Mouse (Mus musculus) G1E (cell line): ENCODE results near the gene Spin2g. TPM values are rescaled to one million over a fixed set of nuclear protein-coding genes. Genes with fewer than 3 reads are reported as not detected.
"Not testable (repeated sequence)": the region's sequence is repeated elsewhere in the genome, so short reads cannot be mapped to it uniquely, and the experiment has no call there.

Source experiments
- ATAC-seq: 2 replicates; pipeline ENCODE4 v1.8.0; 2016; ENCODE audit warnings: mild to moderate bottlenecking; ENCODE audit not compliant: insufficient number of reproducible peaks, poor library complexity, low FRiP score, severe bottlenecking; ENCODE audit errors: extremely low read depth
- DNase-seq: peaks from one replicate; pipeline ENCODE4 v3.0.0; 2012; ENCODE audit warnings: low spot score
- H3K27me3 ChIP-seq: 2 replicates; pipeline ENCODE4 v1.6.1; 2012; ENCODE audit warnings: mild to moderate bottlenecking, low read length, inconsistent platforms; ENCODE audit not compliant: insufficient read depth
- H3K36me3 ChIP-seq: replicated peaks from 2 replicates; pipeline ENCODE3; 2012; ENCODE audit warnings: mild to moderate bottlenecking, inconsistent platforms
- H3K4me1 ChIP-seq: 2 replicates; pipeline ENCODE4 v1.6.1; 2012; ENCODE audit warnings: low read depth, low read length, inconsistent platforms, mixed read lengths; ENCODE audit not compliant: insufficient read depth
- H3K4me3 ChIP-seq: 2 replicates; pipeline ENCODE4 v1.5.1; 2012; ENCODE audit warnings: low read depth, mild to moderate bottlenecking, inconsistent platforms, low read length, moderate library complexity, mixed read lengths
- H3K9me3 ChIP-seq: replicated peaks from 2 replicates; pipeline ENCODE4 v1.6.1; 2012; ENCODE audit warnings: inconsistent platforms
- polyA plus RNA-seq: library from polyadenylated mRNA; stranded (reverse); fragments of >175 nt; gene quantifications from 2 replicates; pipeline ENCODE4 v1.2.3, GENCODE M21; 2012
- total RNA-seq, 2 experiments: library from RNA; stranded (forward) in 1 of 2; stranded (reverse) in 1 of 2; fragments of 200-1000 nt in 1 of 2; fragments of >200 nt in 1 of 2; fragmentation: Nextera tagmentation in 1 of 2; gene quantifications; 2 replicates each; pipeline ENCODE4 v1.2.3; 2014 to 2017

Spin2g gene
- total RNA-seq (2014; fragmentation: Nextera tagmentation), result not detected in 2 replicates
- total RNA-seq (2017), result not detected in 2 replicates
- not detected in 2 replicates for polyA plus RNA-seq

DNA sequence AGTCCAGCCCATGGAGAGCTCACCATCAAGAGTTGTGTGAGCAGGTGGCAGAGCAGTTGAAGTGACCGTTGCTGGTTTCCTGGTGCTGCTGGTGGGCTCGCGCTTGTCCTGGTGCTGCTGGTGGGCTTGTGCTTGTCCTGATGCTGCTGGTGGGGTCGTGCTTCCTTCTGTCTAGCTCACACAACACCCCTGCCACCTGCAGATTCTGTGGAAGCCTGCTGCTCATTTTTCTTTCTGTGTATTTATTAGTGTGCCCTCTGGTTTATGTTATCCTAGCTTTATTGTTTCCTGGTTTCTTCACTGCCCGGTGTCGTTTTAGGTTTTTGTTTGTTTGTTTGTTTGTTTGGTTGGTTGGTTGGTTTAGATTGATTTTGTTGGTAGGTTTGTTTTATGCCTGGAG lies at the start of gene Spin2g:
Gene Spin2g, minus strand, starts transcription at position 101 of the 400 bp plus-strand sequence.
- not testable (repeated sequence) for H3K4me1 ChIP-seq, DNase-seq, H3K27me3 ChIP-seq, H3K4me3 ChIP-seq, H3K36me3 ChIP-seq, H3K9me3 ChIP-seq, ATAC-seq

Other genes starting within 250 kb of the Spin2g start
- not detected in 2 replicates for gene Btbd35f9, start 77.2 kb downstream of the Spin2g start, total RNA-seq (2014; fragmentation: Nextera tagmentation)
- not detected in 2 replicates for gene Btbd35f9, start 77.2 kb downstream of the Spin2g start, total RNA-seq (2017)
- not detected in 2 replicates for gene Btbd35f9, start 77.2 kb downstream of the Spin2g start, polyA plus RNA-seq
- gene Btbd35f8, start 211.8 kb upstream of the Spin2g start, total RNA-seq (2014; fragmentation: Nextera tagmentation), result not detected in 2 replicates
- gene Btbd35f8, start 211.8 kb upstream of the Spin2g start, total RNA-seq (2017), result not detected in 2 replicates
- not detected in 2 replicates for gene Btbd35f8, start 211.8 kb upstream of the Spin2g start, polyA plus RNA-seq